Mouse (Mus musculus) C2C12 (cell line): ENCODE data around the gene Theg. TPM values are rescaled to one million over a fixed set of nuclear protein-coding genes. Genes with fewer than 3 reads are reported as not detected.

Source experiments
- H3K27me3 ChIP-seq: one replicate; pipeline ENCODE4 v1.6.1; 2011; ENCODE audit not compliant: control insufficient read depth, insufficient read depth, insufficient read length
- H3K36me3 ChIP-seq: one replicate; pipeline ENCODE4 v1.6.1; 2011; ENCODE audit not compliant: control insufficient read depth, insufficient read depth
- H3K4me3 ChIP-seq: one replicate; pipeline ENCODE4 v1.5.1; 2011; ENCODE audit warnings: mild to moderate bottlenecking, control low read depth; ENCODE audit not compliant: poor library complexity, insufficient read depth, severe bottlenecking
- H3K79me2 ChIP-seq: one replicate; pipeline ENCODE4 v1.6.1; 2011; ENCODE audit not compliant: control insufficient read depth, insufficient read depth
- H3K79me3 ChIP-seq: one replicate; pipeline ENCODE4 v1.6.1; 2011; ENCODE audit warnings: low read depth, control low read depth
- H3ac ChIP-seq: one replicate; pipeline ENCODE3; 2011; ENCODE audit warnings: low read depth; ENCODE audit not compliant: control insufficient read depth, insufficient read length
- CEBPB ChIP-seq: IDR thresholded peaks from one replicate; pipeline ENCODE4 v1.6.1; 2011; ENCODE audit warnings: low read depth, mild to moderate bottlenecking, control low read depth, moderate library complexity
- CTCF ChIP-seq: IDR thresholded peaks from one replicate; pipeline ENCODE4 v1.5.1; 2011; ENCODE audit not compliant: control insufficient read depth, insufficient read depth, insufficient read length
- FOSL1 ChIP-seq: IDR thresholded peaks from one replicate; pipeline ENCODE4 v1.8.0; 2011; ENCODE audit warnings: mild to moderate bottlenecking, low read length; ENCODE audit not compliant: poor library complexity, insufficient read depth, severe bottlenecking
- MAX ChIP-seq: IDR thresholded peaks from one replicate; pipeline ENCODE4 v1.6.1; 2011; ENCODE audit warnings: mild to moderate bottlenecking, control low read depth
- MYOD1 ChIP-seq: IDR thresholded peaks from one replicate; pipeline ENCODE4 v1.6.1; 2011; ENCODE audit warnings: low read depth; ENCODE audit not compliant: control insufficient read depth, insufficient read length
- MYOG ChIP-seq: IDR thresholded peaks from one replicate; pipeline ENCODE4 v1.6.1; 2011; ENCODE audit not compliant: control insufficient read depth, insufficient read length; ENCODE audit errors: extremely low read depth
- USF1 ChIP-seq: IDR thresholded peaks from one replicate; pipeline ENCODE4 v1.6.1; 2011; ENCODE audit warnings: low read depth, mild to moderate bottlenecking, control low read depth, moderate library complexity
- polyA plus RNA-seq: library from polyadenylated mRNA; unstranded; fragments of >200 nt; fragmentation: generic; extraction: Trizol; gene quantifications from one replicate; pipeline ENCODE4 v1.2.1, GENCODE M21; 2012; ENCODE audit warnings: missing spikeins

Gene Theg
- polyA plus RNA-seq, 1 experiment: not detected

- Histone ChIP-seq H3K79me2 (no peaks in the 10 kb centered on the region), H3K4me3 (no peak overlapping the region), H3K36me3 (no peaks in the 10 kb centered on the region), H3K27me3 (peaks cover 16% of the 10 kb centered on the region), H3ac (no peak overlapping the region), H3K79me3 (no peaks in the 10 kb centered on the region)
- TF ChIP-seq CTCF: no peak
Measured at GRCm38 (mm10) chr10:79575754-79576153, 11.4 kb downstream of the Theg start.

- no peak for TF ChIP-seq MAX
- Histone ChIP-seq H3K27me3 (peaks cover 14% of the 10 kb centered on the region), H3K79me3 (no peaks in the 10 kb centered on the region), H3K36me3 (no peaks in the 10 kb centered on the region), H3ac (no peak overlapping the region), H3K79me2 (no peaks in the 10 kb centered on the region), H3K4me3 (no peak overlapping the region)
Measured at GRCm38 (mm10) chr10:79574796-79575195, 12.3 kb downstream of the Theg start.

- peaks cover 9% of the 10 kb centered on the region for H3K27me3 ChIP-seq
- H3K79me3 ChIP-seq: no peaks in the 10 kb centered on the region
- no peaks in the 10 kb centered on the region for H3K36me3 ChIP-seq
- no peak overlapping the region for H3ac ChIP-seq
- H3K4me3 ChIP-seq: no peak overlapping the region
- no peaks in the 10 kb centered on the region for H3K79me2 ChIP-seq
- TF ChIP-seq USF1 (no peak), MYOG (no peak), FOSL1 (no peak), CTCF (no peak), MAX (no peak), MYOD1 (no peak), CEBPB (no peak)
Measured at GRCm38 (mm10) chr10:79574350-79574749, 12.8 kb downstream of the Theg start.

- no peaks in the 10 kb centered on the region for H3K36me3 ChIP-seq
- no peaks in the 10 kb centered on the region for H3K79me2 ChIP-seq
- H3K4me3 ChIP-seq: no peak overlapping the region
- H3ac ChIP-seq: no peak overlapping the region
- no peaks in the 10 kb centered on the region for H3K79me3 ChIP-seq
- TF ChIP-seq MYOD1 (no peak), CTCF (no peak), USF1 (no peak), FOSL1 (no peak), MAX (no peak), MYOG (no peak)
- H3K27me3 ChIP-seq: peaks cover 2% of the 10 kb centered on the region
Measured at GRCm38 (mm10) chr10:79573611-79574010, 13.5 kb downstream of the Theg start.

GRCm38 (mm10) chr10:79571314-79571713, 15.8 kb downstream of the Theg start:
- H3K4me3 ChIP-seq: no peak overlapping the region
- H3ac ChIP-seq: no peak overlapping the region
- H3K27me3 ChIP-seq: no peaks in the 10 kb centered on the region
- TF ChIP-seq MYOG: no peak
- no peak for TF ChIP-seq MAX
- TF ChIP-seq CEBPB: no peak
- TF ChIP-seq MYOD1: no peak
- no peak for TF ChIP-seq FOSL1
- no peak for TF ChIP-seq CTCF
- TF ChIP-seq USF1: no peak
- no peaks in the 10 kb centered on the region for H3K79me2 ChIP-seq
- no peaks in the 10 kb centered on the region for H3K79me3 ChIP-seq
- no peaks in the 10 kb centered on the region for H3K36me3 ChIP-seq

GRCm38 (mm10) chr10:79569921-79570320, 17.2 kb downstream of the Theg start:
- Histone ChIP-seq H3ac (no peak overlapping the region), H3K79me2 (no peaks in the 10 kb centered on the region), H3K27me3 (no peaks in the 10 kb centered on the region), H3K79me3 (no peaks in the 10 kb centered on the region), H3K36me3 (no peaks in the 10 kb centered on the region), H3K4me3 (no peak overlapping the region)
- TF ChIP-seq MAX (no peak), FOSL1 (no peak), CTCF (no peak), USF1 (no peak), MYOG (no peak), CEBPB (no peak)

- H3K36me3 ChIP-seq: no peaks in the 10 kb centered on the region
- H3K79me3 ChIP-seq: no peaks in the 10 kb centered on the region
- H3K4me3 ChIP-seq: no peak overlapping the region
- H3ac ChIP-seq: no peak overlapping the region
- TF ChIP-seq MYOD1: no peak
- no peak for TF ChIP-seq CEBPB
- no peak for TF ChIP-seq FOSL1
- TF ChIP-seq CTCF: no peak
- TF ChIP-seq MYOG: no peak
- TF ChIP-seq MAX: no peak
- TF ChIP-seq USF1: no peak
- no peaks in the 10 kb centered on the region for H3K27me3 ChIP-seq
- peaks cover under 1% of the 10 kb centered on the region for H3K79me2 ChIP-seq
Measured at GRCm38 (mm10) chr10:79559716-79560115, 27.4 kb downstream of the Theg start.
